Mouse (Mus musculus): ENCODE measurements around the gene Gapdh. TPM values are rescaled to one million over a fixed set of nuclear protein-coding genes. Genes with fewer than 3 reads are reported as not detected.

Gene Gapdh
- total RNA-seq, 4 experiments from 2014 or later, result 4,410 to 5,784 (median 5,238) TPM

Small RNA genes lying within 50 kb of the gene (microRNA-seq; reads per million reads assigned to microRNA genes)
- 3.4 reads per million, percentile 6 among the genes with 10 or more reads in this experiment for gene Mir3098

Other genes starting within 250 kb of the Gapdh start
- gene Ptms, start 246.4 kb downstream of the Gapdh start, total RNA-seq (2022), result 100 to 1,000 TPM; 116 to 160 (median 152) TPM
- 100 to 1,000 TPM; 177 to 202 (median 195) TPM for gene Mlf2, start 235.1 kb downstream of the Gapdh start, total RNA-seq (2022)
- gene Cops7a, start 200.9 kb downstream of the Gapdh start, total RNA-seq (2022), result 100 to 1,000 TPM in 2 of 4 experiments, 10 to 100 TPM in 2; 98.1 to 109 (median 103) TPM
- 1 to 10 TPM in 1 of 4 experiments, under 1 TPM in 3; 0.31 to 2.7 (median 0.41) TPM for gene Pianp, start 169.8 kb downstream of the Gapdh start, total RNA-seq (2022)
- 10 to 100 TPM; 21.0 to 24.4 (median 23.6) TPM for gene Zfp384, start 157.3 kb downstream of the Gapdh start, total RNA-seq (2022)
- 10 to 100 TPM; 24.7 to 27.7 (median 25.1) TPM for gene Ing4, start 126.7 kb downstream of the Gapdh start, total RNA-seq (2022)
- gene Acrbp, start 116.8 kb downstream of the Gapdh start, total RNA-seq (2022), result 1 to 10 TPM; 1.5 to 2.6 (median 2.2) TPM
- gene Lpar5, start 98.5 kb downstream of the Gapdh start, total RNA-seq (2022), result 1 to 10 TPM in 1 of 4 experiments, not detected in 3; 1.6 TPM
- 100 to 1,000 TPM; 100 to 126 (median 113) TPM for gene Chd4, start 70.5 kb downstream of the Gapdh start, total RNA-seq (2022)
- 10 to 100 TPM; 16.5 to 21.5 (median 20.3) TPM for gene Nop2, start 34.6 kb downstream of the Gapdh start, total RNA-seq (2022)
- 10 to 100 TPM in 2 of 4 experiments, 1 to 10 TPM in 2; 5.2 to 11.9 (median 9.4) TPM for gene Iffo1, start 21.2 kb downstream of the Gapdh start, total RNA-seq (2022)
- 10 to 100 TPM; 14.3 to 18.7 (median 15.6) TPM for gene Ncapd2, start 25.2 kb upstream of the Gapdh start, total RNA-seq (2022)
- 100 to 1,000 TPM; 313 to 324 (median 318) TPM for gene Mrpl51, start 25.3 kb upstream of the Gapdh start, total RNA-seq (2022)
- gene Vamp1, start 49.1 kb upstream of the Gapdh start, total RNA-seq (2022), result 1 to 10 TPM; 5.2 to 7.7 (median 6.5) TPM
- gene Tapbpl, start 65.4 kb upstream of the Gapdh start, total RNA-seq (2022), result 1 to 10 TPM; 4.8 to 5.8 (median 5.4) TPM
- under 1 TPM in 3 of 4 experiments, not detected in 1; 0.22 to 0.84 (median 0.43) TPM for gene Cd27, start 70.5 kb upstream of the Gapdh start, total RNA-seq (2022)
- gene Tuba3a, start 119.6 kb upstream of the Gapdh start, total RNA-seq (2022), result not detected
- gene Ltbr, start 147.4 kb upstream of the Gapdh start, total RNA-seq (2022), result 10 to 100 TPM; 24.4 to 26.2 (median 25.5) TPM
- gene Scnn1a, start 154.2 kb upstream of the Gapdh start, total RNA-seq (2022), result under 1 TPM; 0.46 to 0.80 (median 0.58) TPM
- gene Tnfrsf1a, start 182.9 kb upstream of the Gapdh start, total RNA-seq (2022), result 10 to 100 TPM; 50.4 to 54.8 (median 52.8) TPM
- gene Plekhg6, start 214.3 kb upstream of the Gapdh start, total RNA-seq (2022), result under 1 TPM in 2 of 4 experiments, not detected in 2; 0.06 to 0.09 TPM

Data from heart, adult 8-10 months (tissue).